Mouse (Mus musculus): ENCODE measurements at regions not wholly inside any gene's neighbourhood (a gene's known extent, or its start where the extent isn't known, plus 50 kb on each side); places are given as distances from the start of the nearest gene placed in this dataset.

- H3K9ac ChIP-seq = no peak overlapping the region
Observed at GRCm38 (mm10) chr5:120286787-120287186, 144.7 kb upstream of the Lhx5 start.

DNA sequence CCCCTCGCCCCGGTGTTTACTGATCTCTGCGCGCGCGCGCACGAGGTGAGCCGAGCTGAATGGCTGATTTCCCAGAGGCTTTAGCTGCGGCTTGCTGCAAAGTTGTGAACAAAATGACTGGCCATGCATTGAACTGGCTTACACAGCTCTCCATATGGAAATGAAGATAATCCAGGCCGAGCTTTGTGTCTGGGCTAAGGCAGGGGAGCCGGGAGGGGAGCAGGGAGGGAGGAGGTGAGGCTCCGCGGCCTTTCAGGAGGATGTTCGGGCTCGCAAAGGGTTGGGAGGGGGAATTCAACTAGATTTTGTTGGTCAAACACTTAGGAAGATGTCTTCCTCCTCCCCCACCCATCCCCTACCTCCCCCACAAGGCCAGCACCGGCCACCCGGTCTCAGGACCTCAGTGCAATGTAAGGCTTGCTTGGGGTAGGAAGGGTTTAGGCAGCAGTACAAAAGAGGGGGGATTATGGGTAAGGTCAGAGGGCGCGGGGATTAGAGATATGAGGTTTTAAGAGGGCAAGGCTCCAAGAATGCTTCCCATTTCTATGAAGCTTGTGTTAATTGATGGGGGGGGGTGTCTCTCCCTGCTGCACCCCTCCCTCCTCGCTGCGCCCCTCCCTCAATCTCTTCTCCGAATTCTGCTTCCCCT is 143.3 kb upstream of the Lhx5 start:
- no peaks in the 10 kb centered on the region for H3K36me3 ChIP-seq
- H3K27me3 ChIP-seq = no peaks in the 10 kb centered on the region
- 3% methylated on average over 22 of the region's 23 CpGs for WGBS
- ATAC-seq (ENCODE audit: low FRiP score, low read depth) = no peak
- peaks cover 24% of the 10 kb centered on the region for H3K4me1 ChIP-seq (replicated peaks)
- H3K27ac ChIP-seq (replicated peaks) = peak overlapping the region; percentile 62
- H3K9ac ChIP-seq = peak overlapping the region; percentile 17; the same call in 1 of the 2 replicates
- H3K4me3 ChIP-seq = no peak overlapping the region
- H3K4me2 ChIP-seq = peak overlapping the region; percentile 43
- H3K9me3 ChIP-seq = no peaks in the 10 kb centered on the region

More at GRCm38 (mm10) chr5:120286787-120287186, 144.7 kb upstream of the Lhx5 start:
- no peak overlapping the region for H3K4me2 ChIP-seq
- H3K27me3 ChIP-seq = no peaks in the 10 kb centered on the region
- 55% methylated on average over 4 of the region's 4 CpGs for WGBS
- H3K36me3 ChIP-seq = no peaks in the 10 kb centered on the region
- no peak overlapping the region for H3K27ac ChIP-seq (replicated peaks)
- no peak overlapping the region for H3K4me3 ChIP-seq
- no peak for ATAC-seq (ENCODE audit: low FRiP score, low read depth)
- peaks cover 27% of the 10 kb centered on the region for H3K4me1 ChIP-seq (replicated peaks)
- no peaks in the 10 kb centered on the region for H3K9me3 ChIP-seq

DNA sequence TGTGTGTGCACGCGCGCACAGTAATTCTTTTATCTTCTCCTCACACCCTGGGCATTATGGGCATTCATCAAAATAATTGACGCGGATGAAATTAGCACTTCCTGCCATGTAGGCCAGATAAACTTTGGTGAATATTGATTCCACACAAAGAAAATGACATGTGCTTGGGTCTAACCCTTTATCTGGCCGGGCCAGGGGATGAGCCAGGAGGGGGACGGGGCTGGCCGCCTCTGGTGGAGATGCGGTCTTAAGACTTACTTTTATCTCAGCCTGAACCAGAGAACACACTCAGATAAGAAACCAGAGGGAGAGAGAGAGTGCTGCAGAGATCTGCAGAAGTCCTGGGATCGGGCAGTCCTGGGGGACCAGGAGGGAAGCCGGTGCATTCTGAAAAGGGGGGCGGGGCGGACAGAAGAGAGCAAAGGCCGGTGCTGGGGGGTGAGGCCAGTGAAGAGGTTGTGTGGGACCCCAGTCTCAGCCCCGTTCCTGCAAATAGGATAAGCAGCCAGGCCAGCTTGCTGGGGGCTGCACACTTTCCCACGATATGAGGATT is 136.9 kb upstream of the Lhx5 start:
- H3K36me3 ChIP-seq = no peaks in the 10 kb centered on the region
- no peak overlapping the region for H3K9ac ChIP-seq
- H3K4me3 ChIP-seq = no peak overlapping the region
- no peak overlapping the region for H3K27ac ChIP-seq (replicated peaks)
- H3K9me3 ChIP-seq = no peaks in the 10 kb centered on the region
- H3K27me3 ChIP-seq = peaks cover 9% of the 10 kb centered on the region; the same call in 1 of the 2 replicates
- H3K4me1 ChIP-seq (replicated peaks) = peaks cover 9% of the 10 kb centered on the region; the same call in 1 of the 2 replicates
- WGBS = 41% methylated on average over 16 of the region's 16 CpGs
- ATAC-seq (ENCODE audit: low FRiP score, low read depth) = no peak
- H3K4me2 ChIP-seq = no peak overlapping the region

DNA sequence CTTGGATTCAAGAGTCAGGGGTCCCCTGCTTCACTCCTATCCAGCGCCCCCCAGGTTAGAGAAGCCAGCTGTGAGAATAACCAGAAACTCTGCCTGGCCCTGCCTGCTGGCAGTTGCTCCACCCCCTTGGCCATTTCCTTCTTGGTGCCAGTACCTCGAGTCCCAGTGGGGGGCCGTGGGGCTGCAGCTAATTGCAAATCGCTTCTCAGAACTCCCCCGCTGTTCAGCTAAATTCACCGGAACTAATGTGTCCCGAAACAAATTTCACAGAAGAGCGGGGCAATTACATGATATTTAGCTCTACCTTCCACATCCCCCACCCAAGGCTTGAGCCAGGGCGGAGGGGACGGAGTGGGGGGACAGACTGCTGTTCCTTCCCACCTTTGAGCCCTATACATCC is 134.3 kb upstream of the Lhx5 start:
- Histone ChIP-seq H3K27me3 (peaks cover 12% of the 10 kb centered on the region), H3K36me3 (no peaks in the 10 kb centered on the region), H3K9ac (no peak overlapping the region), H3K4me1 (replicated peaks) (peaks cover 22% of the 10 kb centered on the region), H3K27ac (replicated peaks) (no peak overlapping the region), H3K4me3 (no peak overlapping the region), H3K4me2 (no peak overlapping the region), H3K9me3 (no peaks in the 10 kb centered on the region)
- WGBS = 9% methylated on average over 10 of the region's 10 CpGs
- no peak for ATAC-seq (ENCODE audit: low FRiP score, low read depth)

- H3K4me1 ChIP-seq (replicated peaks) = peaks cover 27% of the 10 kb centered on the region
- no peak overlapping the region for H3K4me2 ChIP-seq
- no peaks in the 10 kb centered on the region for H3K36me3 ChIP-seq
- no peaks in the 10 kb centered on the region for H3K9me3 ChIP-seq
- H3K27me3 ChIP-seq = peaks cover 12% of the 10 kb centered on the region
- no peak overlapping the region for H3K4me3 ChIP-seq
- 53% methylated on average over 3 of the region's 3 CpGs for WGBS
- no peak overlapping the region for H3K27ac ChIP-seq (replicated peaks)
- no peak for ATAC-seq (ENCODE audit: low FRiP score, low read depth)
- no peak overlapping the region for H3K9ac ChIP-seq
Observed at GRCm38 (mm10) chr5:120297665-120298282, 133.7 kb upstream of the Lhx5 start.

GRCm38 (mm10) chr5:120301672-120302071 is 129.8 kb upstream of the Lhx5 start:
- Histone ChIP-seq H3K4me2 (peak overlapping the region; percentile 79), H3K4me3 (peak overlapping the region; percentile 37), H3K9me3 (no peaks in the 10 kb centered on the region), H3K27me3 (peaks cover 13% of the 10 kb centered on the region), H3K9ac (peak overlapping the region; percentile 48), H3K4me1 (replicated peaks) (peaks cover 36% of the 10 kb centered on the region), H3K27ac (replicated peaks) (peak overlapping the region; percentile 67), H3K36me3 (no peaks in the 10 kb centered on the region)
- 2% methylated on average over 16 of the region's 16 CpGs for WGBS
- no peak; the same call in 1 of the 2 replicates for ATAC-seq (ENCODE audit: low FRiP score, low read depth)

DNA sequence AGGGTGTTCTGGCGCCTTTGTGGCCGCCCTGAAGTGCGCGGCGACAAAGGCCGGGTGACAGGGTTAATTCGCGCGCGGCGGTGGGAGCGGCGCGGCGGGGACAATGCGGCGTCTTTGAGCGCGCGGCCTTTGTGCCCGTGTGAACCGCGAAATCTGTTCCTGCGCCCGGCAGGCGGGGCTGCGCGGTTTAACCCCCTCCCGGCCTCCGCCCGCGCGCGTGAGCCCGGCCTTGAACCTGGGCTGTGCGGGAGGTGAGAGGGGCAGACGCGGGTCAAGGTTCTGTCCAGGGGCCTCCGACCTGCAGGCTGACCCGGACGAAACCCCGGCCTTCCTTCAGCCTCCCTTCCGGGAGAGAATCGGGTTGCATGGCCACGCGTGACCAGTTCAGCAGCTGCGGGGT is 129.2 kb upstream of the Lhx5 start:
- H3K4me3 ChIP-seq = peak overlapping the region; percentile 37
- ATAC-seq (ENCODE audit: low FRiP score, low read depth) = peak; percentile 31
- under 1% methylated on average over 47 of the region's 47 CpGs for WGBS
- H3K9ac ChIP-seq = peak overlapping the region; percentile 48
- peaks cover 29% of the 10 kb centered on the region for H3K4me1 ChIP-seq (replicated peaks)
- peak overlapping the region; percentile 67 for H3K27ac ChIP-seq (replicated peaks)
- no peaks in the 10 kb centered on the region for H3K36me3 ChIP-seq
- peak overlapping the region; percentile 79 for H3K4me2 ChIP-seq
- peaks cover 13% of the 10 kb centered on the region for H3K27me3 ChIP-seq
- H3K9me3 ChIP-seq = no peaks in the 10 kb centered on the region

GRCm38 (mm10) chr5:120304295-120304701 is 127.2 kb upstream of the Lhx5 start:
- no peak overlapping the region for H3K9ac ChIP-seq
- H3K4me3 ChIP-seq = no peak overlapping the region
- H3K4me1 ChIP-seq (replicated peaks) = peaks cover 28% of the 10 kb centered on the region
- H3K4me2 ChIP-seq = peak overlapping the region; percentile 41
- H3K27ac ChIP-seq (replicated peaks) = no peak overlapping the region
- H3K27me3 ChIP-seq = peaks cover 13% of the 10 kb centered on the region
- H3K36me3 ChIP-seq = no peaks in the 10 kb centered on the region
- WGBS = 5% methylated on average over 13 of the region's 13 CpGs
- no peaks in the 10 kb centered on the region for H3K9me3 ChIP-seq
- ATAC-seq (ENCODE audit: low FRiP score, low read depth) = peak; percentile 23; the same call in 1 of the 2 replicates

GRCm38 (mm10) chr5:120312299-120312698 is 119.2 kb upstream of the Lhx5 start:
- Histone ChIP-seq H3K27ac (replicated peaks) (no peak overlapping the region), H3K36me3 (no peaks in the 10 kb centered on the region), H3K4me1 (replicated peaks) (no peaks in the 10 kb centered on the region), H3K9ac (no peak overlapping the region), H3K4me2 (no peak overlapping the region), H3K4me3 (no peak overlapping the region), H3K27me3 (no peaks in the 10 kb centered on the region), H3K9me3 (no peaks in the 10 kb centered on the region; the same call in 1 of the 2 replicates)
- 89% methylated on average over 6 of the region's 6 CpGs for whole genome bisulfite sequencing
- no peak for ATAC-seq (ENCODE audit: low FRiP score, low read depth)

GRCm38 (mm10) chr5:120313984-120314383 is 117.5 kb upstream of the Lhx5 start:
- Histone ChIP-seq H3K9me3 (no peaks in the 10 kb centered on the region; the same call in 1 of the 2 replicates), H3K4me3 (no peak overlapping the region), H3K4me2 (no peak overlapping the region), H3K4me1 (replicated peaks) (no peaks in the 10 kb centered on the region), H3K36me3 (no peaks in the 10 kb centered on the region), H3K9ac (no peak overlapping the region), H3K27me3 (no peaks in the 10 kb centered on the region), H3K27ac (replicated peaks) (no peak overlapping the region)
- WGBS = 86% methylated on average over 6 of the region's 6 CpGs
- ATAC-seq (ENCODE audit: low FRiP score, low read depth) = no peak

- no peaks in the 10 kb centered on the region for H3K4me1 ChIP-seq (replicated peaks)
- no peaks in the 10 kb centered on the region; the same call in 1 of the 2 replicates for H3K9me3 ChIP-seq
- no peak overlapping the region for H3K4me2 ChIP-seq
- no peak overlapping the region for H3K9ac ChIP-seq
- H3K27me3 ChIP-seq = no peaks in the 10 kb centered on the region
- 55% methylated on average over 8 of the region's 8 CpGs for WGBS
- H3K36me3 ChIP-seq = no peaks in the 10 kb centered on the region
- no peak overlapping the region for H3K4me3 ChIP-seq
- ATAC-seq (ENCODE audit: low FRiP score, low read depth) = no peak
- H3K27ac ChIP-seq (replicated peaks) = no peak overlapping the region
Observed at GRCm38 (mm10) chr5:120315116-120315515, 116.4 kb upstream of the Lhx5 start.

DNA sequence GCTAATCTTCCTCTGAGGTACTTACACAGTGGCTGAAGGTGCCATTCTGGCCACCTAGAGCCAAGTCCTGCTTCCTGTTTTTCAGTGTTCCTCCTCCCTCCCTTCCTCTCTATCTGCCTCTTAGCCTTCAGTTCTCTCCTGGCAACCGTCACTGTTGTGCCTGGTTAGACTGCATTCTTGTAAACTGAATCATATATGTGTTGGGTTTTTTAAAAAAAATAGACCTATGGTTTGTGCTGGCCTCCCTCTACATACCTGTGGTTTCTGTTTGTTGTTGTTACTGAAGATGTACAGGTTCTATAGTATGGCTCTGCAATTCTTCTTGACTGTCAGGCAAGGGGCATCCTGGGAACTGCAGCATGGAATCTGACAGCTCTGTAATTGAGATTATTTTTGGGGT is 112.5 kb upstream of the Lhx5 start:
- H3K9ac ChIP-seq = no peak overlapping the region
- H3K4me1 ChIP-seq (replicated peaks) = peaks cover 15% of the 10 kb centered on the region
- 57% methylated on average over 1 of the region's 1 CpGs for WGBS
- ATAC-seq (ENCODE audit: low FRiP score, low read depth) = no peak
- no peaks in the 10 kb centered on the region for H3K27me3 ChIP-seq
- no peak overlapping the region for H3K4me2 ChIP-seq
- no peaks in the 10 kb centered on the region for H3K9me3 ChIP-seq
- H3K4me3 ChIP-seq = no peak overlapping the region
- no peak overlapping the region for H3K27ac ChIP-seq (replicated peaks)
- no peaks in the 10 kb centered on the region for H3K36me3 ChIP-seq

Data from hindbrain, embryonic 15.5 days (tissue).